Mouse (Mus musculus) gastrocnemius, postnatal 14 days (tissue): Measurements from ENCODE around the gene Zfp108. TPM values are rescaled to one million over a fixed set of nuclear protein-coding genes. Genes with fewer than 3 reads are reported as not detected.

Experiments used
- total RNA-seq, 2 experiments: library from RNA; stranded (reverse); gene quantifications; 2 replicates each; pipeline ENCODE4 v1.2.3; 2021

Zfp108 gene
- total RNA-seq, 2 experiments from 2014 or later: 1.4 TPM

Other genes starting within 250 kb of the Zfp108 start
- not detected for gene Vmn1r183, start 201.5 kb upstream of the Zfp108 start, total RNA-seq
- gene Zfp180, start 172.9 kb upstream of the Zfp108 start, total RNA-seq: 1 to 10 TPM; 5.8 to 6.0 TPM
- gene Zfp112, start 142.5 kb upstream of the Zfp108 start, total RNA-seq: 1 to 10 TPM; 2.7 to 3.5 TPM
- gene Zfp235, start 120.6 kb upstream of the Zfp108 start, total RNA-seq: 1 to 10 TPM; 3.8 to 4.0 TPM
- under 1 TPM in 1 of 2 experiments, not detected in 1; 0.51 TPM for gene Zfp114, start 79.7 kb upstream of the Zfp108 start, total RNA-seq
- gene Zfp111, start 43.4 kb upstream of the Zfp108 start, total RNA-seq: 1 to 10 TPM; 3.6 to 4.7 TPM
- 1 to 10 TPM; 1.5 to 1.7 TPM for gene Zfp109, start 17.2 kb upstream of the Zfp108 start, total RNA-seq
- 1 to 10 TPM; 3.0 to 3.7 TPM for gene Zfp93, start 15.6 kb downstream of the Zfp108 start, total RNA-seq
- 1 to 10 TPM; 2.6 to 3.8 TPM for gene Zfp61, start 46.4 kb downstream of the Zfp108 start, total RNA-seq
- gene Zfp94, start 61.9 kb downstream of the Zfp108 start, total RNA-seq: 1 to 10 TPM; 1.7 to 2.4 TPM
- not detected for gene Tescl, start 79.1 kb downstream of the Zfp108 start, total RNA-seq
- not detected for gene Lypd5, start 94.4 kb downstream of the Zfp108 start, total RNA-seq
- gene Kcnn4, start 115.5 kb downstream of the Zfp108 start, total RNA-seq: under 1 TPM; 0.29 to 0.33 TPM
- 1 to 10 TPM; 9.2 to 9.5 TPM for gene Smg9, start 144.8 kb downstream of the Zfp108 start, total RNA-seq
- gene Irgc1, start 197.5 kb downstream of the Zfp108 start, total RNA-seq: under 1 TPM in 1 of 2 experiments, not detected in 1; 0.12 TPM
- gene Plaur, start 207.7 kb downstream of the Zfp108 start, total RNA-seq: 1 to 10 TPM in 1 of 2 experiments, under 1 TPM in 1; 0.84 to 1.2 TPM
- 10 to 100 TPM in 1 of 2 experiments, 1 to 10 TPM in 1; 5.3 to 17.7 TPM for gene Cadm4, start 227.2 kb downstream of the Zfp108 start, total RNA-seq